Mouse (Mus musculus): ENCODE measurements around the gene Rasa2. TPM values are rescaled to one million over a fixed set of nuclear protein-coding genes. Genes with fewer than 3 reads are reported as not detected.
"Not testable (repeated sequence)": the region's sequence is repeated elsewhere in the genome, so short reads cannot be mapped to it uniquely, and the experiment has no call there.

The Rasa2 gene
- polyA plus RNA-seq, 1 experiment from 2014 or later: 17.1 TPM

DNA sequence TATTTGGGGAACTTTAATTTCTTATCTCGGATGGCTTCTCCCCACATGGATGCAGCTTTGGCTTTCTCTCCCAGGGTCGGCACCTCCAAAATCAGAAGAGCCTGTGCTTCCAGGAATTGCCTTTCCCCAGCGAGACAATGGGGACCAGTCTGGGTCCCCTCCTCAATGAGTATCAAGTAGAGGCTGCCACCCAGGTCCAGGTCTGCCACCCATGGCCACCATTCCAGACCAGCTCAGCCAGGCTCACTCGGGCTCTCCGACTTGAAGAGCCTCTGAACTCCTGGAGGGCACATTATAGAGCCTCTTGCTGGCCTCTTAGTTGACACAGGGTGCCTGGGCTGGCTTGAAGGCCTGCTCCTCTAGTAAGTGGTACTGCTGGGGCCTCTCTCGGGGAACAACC lies 97.9 kb downstream of the Rasa2 start:
- H3K9ac ChIP-seq: no peak overlapping the region
- H3K4me2 ChIP-seq (replicated peaks): no peak overlapping the region
- H3K36me3 ChIP-seq: no peaks in the 10 kb centered on the region
- H3K27ac ChIP-seq: no peak overlapping the region
- ATAC-seq: no peak
- no peaks in the 10 kb centered on the region for H3K27me3 ChIP-seq (replicated peaks)
- peaks cover 25% of the 10 kb centered on the region for H3K4me1 ChIP-seq (replicated peaks)
- no peaks in the 10 kb centered on the region for H3K9me3 ChIP-seq
- no peak overlapping the region for H3K4me3 ChIP-seq (replicated peaks)
- 63% methylated on average over 6 of the region's 6 CpGs for WGBS

GRCm38 (mm10) chr9:96532531-96532930 lies 98.9 kb downstream of the Rasa2 start:
- Histone ChIP-seq H3K9ac (no peak overlapping the region), H3K27ac (no peak overlapping the region), H3K4me2 (replicated peaks) (no peak overlapping the region), H3K27me3 (replicated peaks) (no peaks in the 10 kb centered on the region), H3K9me3 (no peaks in the 10 kb centered on the region), H3K36me3 (no peaks in the 10 kb centered on the region), H3K4me1 (replicated peaks) (peaks cover 25% of the 10 kb centered on the region), H3K4me3 (replicated peaks) (no peak overlapping the region)
- WGBS: 66% methylated on average over 4 of the region's 4 CpGs
- ATAC-seq: no peak

GRCm38 (mm10) chr9:96530674-96531081 lies 100.7 kb downstream of the Rasa2 start:
- no peaks in the 10 kb centered on the region for H3K9me3 ChIP-seq
- 0 out of 2 replicates have a peak, but pooled peaks cover 13% of the 10 kb centered on the region for H3K4me1 ChIP-seq (replicated peaks)
- H3K27me3 ChIP-seq (replicated peaks): no peaks in the 10 kb centered on the region
- H3K36me3 ChIP-seq: no peaks in the 10 kb centered on the region
- no peak overlapping the region for H3K4me3 ChIP-seq (replicated peaks)
- peak overlapping the region; percentile 41 for H3K4me2 ChIP-seq (replicated peaks)
- no peak overlapping the region for H3K9ac ChIP-seq
- ATAC-seq: peak; percentile 75
- WGBS: 31% methylated on average over 11 of the region's 11 CpGs
- H3K27ac ChIP-seq: no peak overlapping the region

DNA sequence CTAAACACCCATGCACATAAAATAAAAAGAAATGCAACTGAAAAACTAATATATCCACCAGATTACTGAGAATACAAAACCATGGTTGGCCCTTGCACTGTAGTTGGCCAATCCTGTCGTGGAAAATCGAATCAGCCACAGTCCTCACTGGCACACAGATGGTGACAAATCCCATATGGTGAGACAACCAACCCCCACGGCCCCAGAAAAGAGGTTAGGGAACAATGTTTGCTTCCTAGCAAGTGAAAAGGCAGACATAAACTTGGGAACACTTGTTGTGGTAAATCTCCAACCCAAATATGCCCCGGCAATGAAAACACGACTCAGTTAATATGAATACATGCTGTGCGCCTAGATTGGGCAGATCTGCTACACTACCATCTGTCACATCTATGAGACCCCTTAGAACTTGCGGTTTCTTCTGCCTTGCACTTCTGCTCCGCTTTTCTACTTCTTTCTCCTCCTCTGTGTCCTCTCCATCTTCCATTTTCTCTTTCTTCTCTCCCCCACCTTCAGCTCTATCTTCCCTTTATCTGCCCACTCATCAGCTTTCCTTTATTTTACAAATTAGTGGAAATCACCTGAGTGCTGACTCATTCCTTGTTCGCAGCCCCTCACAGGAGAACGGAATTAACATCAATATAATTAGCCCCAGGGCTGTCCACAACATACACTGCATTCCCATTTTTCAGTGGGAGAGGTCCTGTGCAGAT lies 101.3 kb downstream of the Rasa2 start:
- no peaks in the 10 kb centered on the region for H3K9me3 ChIP-seq
- no peaks in the 10 kb centered on the region for H3K27me3 ChIP-seq (replicated peaks)
- H3K4me3 ChIP-seq (replicated peaks): no peak overlapping the region
- H3K9ac ChIP-seq: no peak overlapping the region
- peak overlapping the region; percentile 41 for H3K4me2 ChIP-seq (replicated peaks)
- no peaks in the 10 kb centered on the region for H3K36me3 ChIP-seq
- H3K4me1 ChIP-seq (replicated peaks): 0 out of 2 replicates have a peak, but pooled peaks cover 13% of the 10 kb centered on the region
- WGBS: 65% methylated on average over 10 of the region's 10 CpGs
- no peak overlapping the region for H3K27ac ChIP-seq
- no peak for ATAC-seq

DNA sequence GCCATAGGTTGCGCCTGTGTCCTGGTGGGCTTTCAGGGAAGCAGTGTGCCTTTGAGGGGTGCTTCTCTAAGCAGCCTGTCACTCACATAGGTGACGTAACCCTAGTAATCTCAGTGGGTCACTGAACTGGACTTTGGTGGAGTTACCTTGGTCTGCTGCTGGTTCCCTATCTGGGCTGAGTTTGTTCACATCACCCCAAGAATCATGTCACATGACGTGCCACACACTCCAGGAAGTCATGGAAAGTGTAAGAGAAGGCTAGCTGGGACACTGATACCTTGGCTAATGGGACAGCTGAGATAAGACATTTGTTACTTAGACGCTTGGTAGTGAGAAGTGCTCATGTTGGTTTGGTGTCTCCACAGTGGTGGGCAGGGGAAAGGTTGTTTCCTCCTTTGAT lies 105.4 kb downstream of the Rasa2 start:
- no peak for ATAC-seq
- no peak overlapping the region for H3K9ac ChIP-seq
- H3K4me3 ChIP-seq (replicated peaks): no peak overlapping the region
- H3K4me1 ChIP-seq (replicated peaks): 0 out of 2 replicates have a peak, but pooled peaks cover 6% of the 10 kb centered on the region
- 78% methylated on average over 4 of the region's 4 CpGs for WGBS
- no peaks in the 10 kb centered on the region for H3K9me3 ChIP-seq
- H3K27me3 ChIP-seq (replicated peaks): no peaks in the 10 kb centered on the region
- H3K27ac ChIP-seq: no peak overlapping the region
- no peaks in the 10 kb centered on the region for H3K36me3 ChIP-seq
- H3K4me2 ChIP-seq (replicated peaks): no peak overlapping the region

DNA sequence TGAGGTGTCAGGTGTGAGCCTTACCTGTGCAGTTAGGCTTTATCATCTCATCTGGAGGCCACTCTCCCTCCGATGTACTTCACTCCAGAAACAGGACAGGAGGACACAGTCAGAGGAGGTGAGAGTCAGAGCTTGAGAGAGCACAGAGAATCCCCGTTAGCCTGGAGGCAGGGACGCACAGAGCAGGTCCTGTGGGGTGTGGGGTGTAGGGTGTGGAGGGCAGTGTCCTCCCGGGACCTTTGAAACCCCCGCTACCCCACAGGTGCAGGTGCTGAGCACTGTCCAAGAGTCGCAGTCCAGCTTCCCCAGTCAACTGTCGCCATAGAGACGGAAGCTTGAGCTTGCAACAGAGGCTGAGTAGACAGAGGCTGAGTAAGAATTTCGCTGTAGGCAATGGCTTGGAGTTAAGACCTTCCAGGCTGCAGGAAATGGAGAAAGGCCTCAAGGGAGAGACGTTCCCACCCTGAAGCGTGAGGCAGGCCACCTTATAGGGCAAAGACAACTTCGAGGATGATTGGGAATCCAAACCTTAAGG lies 106.4 kb downstream of the Rasa2 start, which contains the start of gene Gm28729:
Gene Gm28729 (minus strand): TSS at position 293 of the 535 bp plus-strand sequence.
- Histone ChIP-seq H3K36me3 (no peaks in the 10 kb centered on the region), H3K9ac (no peak within 1 kb of the TSS), H3K9me3 (no peaks in the 10 kb centered on the region), H3K4me3 (replicated peaks) (no peak within 1 kb of the TSS), H3K27me3 (replicated peaks) (no peaks in the 10 kb centered on the region), H3K27ac (no peak within 1 kb of the TSS), H3K4me1 (replicated peaks) (no peaks in the 10 kb centered on the region), H3K4me2 (replicated peaks) (no peak within 1 kb of the TSS)
- WGBS: 48% methylated on average over 12 of the region's 12 CpGs
- ATAC-seq: 0 out of 2 replicates have a peak, but pooled peaks have one; percentile 31

DNA sequence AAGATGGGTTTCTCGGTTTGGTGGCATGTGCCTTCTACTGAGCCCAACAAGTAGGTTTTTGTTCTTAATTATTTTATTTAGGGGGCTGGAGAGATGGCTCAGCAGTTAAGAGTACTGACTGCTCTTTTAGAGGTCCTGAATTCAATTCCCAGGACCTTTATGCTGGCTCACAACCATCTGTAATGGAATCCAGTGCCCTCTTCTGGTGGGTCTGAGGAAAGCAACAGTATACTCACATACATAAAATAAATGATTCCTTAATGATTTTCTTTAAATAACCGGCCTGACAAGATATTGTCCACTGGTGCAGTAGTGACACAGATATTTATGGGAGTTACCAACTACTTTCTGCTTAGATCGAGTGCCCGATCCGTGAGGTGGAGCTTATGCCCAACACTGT lies 108.3 kb downstream of the Rasa2 start:
- Histone ChIP-seq H3K4me3 (replicated peaks) (no peak overlapping the region), H3K4me2 (replicated peaks) (no peak overlapping the region), H3K36me3 (no peaks in the 10 kb centered on the region), H3K27me3 (replicated peaks) (no peaks in the 10 kb centered on the region), H3K9ac (no peak overlapping the region), H3K4me1 (replicated peaks) (no peaks in the 10 kb centered on the region), H3K27ac (no peak overlapping the region), H3K9me3 (no peaks in the 10 kb centered on the region)
- 87% methylated on average over 5 of the region's 5 CpGs for WGBS
- no peak for ATAC-seq

GRCm38 (mm10) chr9:96521574-96521973 lies 109.8 kb downstream of the Rasa2 start:
- H3K36me3 ChIP-seq; H3K27me3 ChIP-seq (replicated peaks); H3K4me2 ChIP-seq (replicated peaks); H3K9ac ChIP-seq; H3K9me3 ChIP-seq; H3K4me3 ChIP-seq (replicated peaks); H3K4me1 ChIP-seq (replicated peaks); ATAC-seq; H3K27ac ChIP-seq: not testable (repeated sequence)
- 80% methylated on average over 2 of the region's 2 CpGs for WGBS

DNA sequence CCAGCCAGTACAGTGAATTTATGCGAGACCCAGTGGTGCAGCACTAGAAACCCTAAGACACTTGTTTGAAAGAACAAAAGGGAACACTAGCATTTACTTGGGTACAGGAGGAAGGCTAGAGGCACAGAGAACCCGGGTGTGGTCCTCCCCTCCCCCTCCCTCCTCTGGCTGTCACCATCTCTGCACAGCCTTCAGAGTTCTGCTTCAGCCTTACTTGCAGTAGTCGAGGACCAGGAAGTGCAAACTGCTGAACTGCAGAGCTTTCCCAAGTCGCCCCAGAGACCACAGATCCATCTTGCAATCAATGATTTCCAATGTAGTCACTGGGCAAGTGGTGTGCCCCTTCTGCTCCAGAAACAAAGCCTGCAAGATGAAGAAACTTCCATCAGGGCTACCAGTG lies 114.0 kb downstream of the Rasa2 start:
- 25% methylated on average over 4 of the region's 4 CpGs for WGBS

DNA sequence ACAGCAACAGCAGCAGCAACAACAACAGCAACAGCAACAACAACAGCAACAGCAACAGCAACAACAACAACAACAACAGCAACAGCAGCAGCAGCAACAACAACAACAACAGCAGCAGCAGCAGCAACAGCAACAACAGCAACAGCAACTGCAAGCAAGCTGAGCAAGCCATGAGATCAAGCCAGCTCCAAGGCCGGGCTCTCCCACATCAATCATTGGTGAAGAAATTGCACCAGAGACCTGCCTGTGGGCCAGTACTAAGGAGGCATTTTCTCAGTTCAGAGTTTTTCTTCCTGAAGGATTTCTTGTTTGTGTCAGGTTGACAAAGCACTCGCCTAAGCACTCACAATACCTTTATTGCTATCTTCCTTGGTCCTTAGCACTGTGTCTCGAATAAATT lies 114.6 kb downstream of the Rasa2 start:
- no peak overlapping the region for H3K9ac ChIP-seq
- no peak for ATAC-seq
- H3K9me3 ChIP-seq: no peaks in the 10 kb centered on the region
- H3K27ac ChIP-seq: no peak overlapping the region
- WGBS: 49% methylated on average over 3 of the region's 3 CpGs
- no peaks in the 10 kb centered on the region for H3K27me3 ChIP-seq (replicated peaks)
- H3K4me3 ChIP-seq (replicated peaks): no peak overlapping the region
- H3K4me2 ChIP-seq (replicated peaks): no peak overlapping the region
- H3K4me1 ChIP-seq (replicated peaks): no peaks in the 10 kb centered on the region
- H3K36me3 ChIP-seq: no peaks in the 10 kb centered on the region

More for the DNA sequence above, 114.0 kb downstream of the Rasa2 start:
- Histone ChIP-seq H3K4me3 (replicated peaks) (no peak overlapping the region), H3K27ac (no peak overlapping the region), H3K4me2 (replicated peaks) (no peak overlapping the region), H3K27me3 (replicated peaks) (no peaks in the 10 kb centered on the region), H3K4me1 (replicated peaks) (no peaks in the 10 kb centered on the region), H3K9ac (no peak overlapping the region), H3K9me3 (no peaks in the 10 kb centered on the region), H3K36me3 (no peaks in the 10 kb centered on the region)
- no peak for ATAC-seq

DNA sequence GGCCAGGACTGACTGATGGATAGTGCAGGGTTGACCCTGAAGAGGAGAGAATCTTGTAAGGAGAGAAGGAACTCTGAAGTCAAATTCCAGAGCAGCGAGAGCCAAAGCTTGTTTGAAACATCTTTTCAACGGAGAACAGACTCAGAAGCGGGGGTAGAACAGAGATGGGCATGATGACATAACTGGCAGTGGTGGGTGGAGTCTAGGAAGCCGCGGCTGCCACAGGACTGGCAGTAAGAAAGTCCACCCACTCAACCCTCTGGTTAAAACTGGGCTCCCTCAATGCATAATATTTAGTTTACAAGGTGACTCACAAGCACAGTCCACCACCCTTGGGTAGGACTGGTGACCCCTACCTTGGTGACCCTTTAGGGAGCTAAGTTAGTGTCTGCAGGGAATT lies 115.7 kb downstream of the Rasa2 start:
- no peak overlapping the region for H3K4me2 ChIP-seq (replicated peaks)
- no peak overlapping the region for H3K9ac ChIP-seq
- no peaks in the 10 kb centered on the region for H3K9me3 ChIP-seq
- no peaks in the 10 kb centered on the region for H3K4me1 ChIP-seq (replicated peaks)
- WGBS: 81% methylated on average over 5 of the region's 5 CpGs
- no peak for ATAC-seq
- no peak overlapping the region for H3K27ac ChIP-seq
- no peaks in the 10 kb centered on the region for H3K36me3 ChIP-seq
- H3K4me3 ChIP-seq (replicated peaks): no peak overlapping the region
- H3K27me3 ChIP-seq (replicated peaks): no peaks in the 10 kb centered on the region

GRCm38 (mm10) chr9:96514278-96514677 lies 117.1 kb downstream of the Rasa2 start:
- WGBS: 75% methylated on average over 5 of the region's 5 CpGs
- H3K36me3 ChIP-seq: no peaks in the 10 kb centered on the region
- no peaks in the 10 kb centered on the region for H3K27me3 ChIP-seq (replicated peaks)
- H3K27ac ChIP-seq: no peak overlapping the region
- ATAC-seq: no peak
- no peak overlapping the region for H3K4me2 ChIP-seq (replicated peaks)
- H3K4me3 ChIP-seq (replicated peaks): no peak overlapping the region
- H3K4me1 ChIP-seq (replicated peaks): no peaks in the 10 kb centered on the region
- H3K9ac ChIP-seq: no peak overlapping the region
- H3K9me3 ChIP-seq: no peaks in the 10 kb centered on the region

GRCm38 (mm10) chr9:96506011-96506498 lies 125.4 kb downstream of the Rasa2 start:
- peaks cover 5% of the 10 kb centered on the region; the same call in 1 of the 2 replicates for H3K4me1 ChIP-seq (replicated peaks)
- no peak overlapping the region for H3K4me3 ChIP-seq (replicated peaks)
- ATAC-seq: peak; percentile 70; the same call in 1 of the 2 replicates
- H3K9ac ChIP-seq: no peak overlapping the region
- H3K4me2 ChIP-seq (replicated peaks): 0 out of 2 replicates have a peak overlapping the region, but pooled peaks have one; percentile 26
- no peaks in the 10 kb centered on the region for H3K9me3 ChIP-seq
- H3K27ac ChIP-seq: no peak overlapping the region
- H3K27me3 ChIP-seq (replicated peaks): no peaks in the 10 kb centered on the region
- no peaks in the 10 kb centered on the region for H3K36me3 ChIP-seq
- 13% methylated on average over 10 of the region's 10 CpGs for WGBS

All from intestine, embryonic 15.5 days (tissue).